Mouse (Mus musculus) gastrocnemius, postnatal 4 days (tissue): ENCODE results near the gene Ppp2r5d. TPM values are rescaled to one million over a fixed set of nuclear protein-coding genes. Genes with fewer than 3 reads are reported as not detected.

Experiments
- DNase-seq, 2 experiments: peaks; one replicate each; pipeline ENCODE4 v3.0.0; 2021 to 2022; ENCODE audit warnings: low spot score in 2 of 2, mixed read lengths in 2 of 2
- long read RNA-seq, 2 experiments: library from polyadenylated mRNA; stranded (forward); transcript quantifications; one replicate each; pipeline ENCODE4 v2.0.0; 2021
- total RNA-seq, 2 experiments: library from RNA; stranded (reverse); gene quantifications; 2 replicates each; pipeline ENCODE4 v1.2.3; 2021

The Ppp2r5d gene
- 10 to 100 TPM; 55.4 to 58.1 TPM for total RNA-seq
- long read RNA-seq, experiment 1, transcript Ppp2r5d-201 (15 exons, 2,926 nt): major isoform, 55 of 84 reads
- long read RNA-seq, experiment 1, partial matches to known transcripts: 17 of 84 reads
- long read RNA-seq, experiment 1, other reads (novel, unspliced or antisense): 11 of 84 reads
- long read RNA-seq, experiment 2, transcript Ppp2r5d-201 (15 exons, 2,926 nt): major isoform, 32 of 78 reads
- long read RNA-seq, experiment 2, partial matches to known transcripts: 27 of 78 reads
- long read RNA-seq, experiment 2, other reads (novel, unspliced or antisense): 15 of 78 reads

DNA sequence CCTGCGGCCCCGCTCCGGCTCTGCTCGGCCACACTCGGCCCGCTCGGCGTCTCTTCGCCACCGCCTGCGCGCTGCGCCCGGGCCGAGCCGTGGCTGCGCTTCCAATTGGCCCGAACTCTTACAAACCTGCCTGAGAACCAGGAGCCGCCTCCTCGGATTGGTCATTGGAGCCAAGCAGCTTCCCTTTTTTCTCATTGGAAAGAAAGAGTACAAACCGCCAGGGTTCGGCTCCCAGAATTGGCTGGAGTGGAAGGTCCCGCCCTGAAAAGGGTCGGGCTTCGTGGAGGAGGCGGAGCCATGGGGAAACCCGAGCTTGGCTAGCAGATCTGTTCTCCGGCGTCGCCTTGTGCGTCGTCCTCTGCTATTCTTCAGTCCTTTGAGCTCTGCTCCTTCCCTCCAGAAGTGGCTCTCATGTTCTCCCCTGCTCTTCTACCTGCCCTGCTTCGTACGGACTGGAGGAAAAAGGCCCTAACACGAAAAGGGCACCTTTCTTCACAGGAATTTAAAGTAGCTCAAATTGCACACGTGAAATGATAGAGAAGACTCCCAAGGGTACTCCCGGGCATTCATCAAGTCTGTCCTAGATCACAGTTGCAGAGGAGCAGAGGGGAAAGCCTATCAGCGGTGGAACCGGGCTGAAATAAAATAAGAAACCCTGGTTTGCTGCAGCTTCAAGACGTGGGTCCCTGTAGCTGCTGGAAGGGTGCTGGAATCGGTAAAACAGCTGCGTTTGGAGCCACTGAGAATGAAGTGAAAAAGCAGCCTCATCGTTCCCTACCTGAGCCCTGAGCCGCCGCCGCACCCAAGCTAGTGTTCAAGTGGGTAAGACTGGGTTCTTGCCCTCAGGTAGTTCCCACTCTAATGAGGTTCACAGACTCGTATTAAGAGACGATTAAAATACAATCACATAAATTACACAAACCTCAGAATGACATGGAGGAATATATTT is at the start of gene Ppp2r5d:
Gene Ppp2r5d, minus strand, starts transcription at position 225 of the 949 bp plus-strand sequence.
- peak; percentile 87 to 94 for DNase-seq

- peak; percentile 97 to 99 for DNase-seq
These were observed 47.1 kb upstream of the Ppp2r5d start, which contains the start of gene Cnpy3 for GRCm38 (mm10) chr17:46751794-46752556. TSS of gene Cnpy3 (minus strand) at chr17:46752214.

GRCm38 (mm10) chr17:46751056-46751793 is 46.3 kb upstream of the Ppp2r5d start:
- no peak for DNase-seq

- DNase-seq: no peak
These were observed 45.7 kb upstream of the Ppp2r5d start for GRCm38 (mm10) chr17:46750580-46750979.

DNA sequence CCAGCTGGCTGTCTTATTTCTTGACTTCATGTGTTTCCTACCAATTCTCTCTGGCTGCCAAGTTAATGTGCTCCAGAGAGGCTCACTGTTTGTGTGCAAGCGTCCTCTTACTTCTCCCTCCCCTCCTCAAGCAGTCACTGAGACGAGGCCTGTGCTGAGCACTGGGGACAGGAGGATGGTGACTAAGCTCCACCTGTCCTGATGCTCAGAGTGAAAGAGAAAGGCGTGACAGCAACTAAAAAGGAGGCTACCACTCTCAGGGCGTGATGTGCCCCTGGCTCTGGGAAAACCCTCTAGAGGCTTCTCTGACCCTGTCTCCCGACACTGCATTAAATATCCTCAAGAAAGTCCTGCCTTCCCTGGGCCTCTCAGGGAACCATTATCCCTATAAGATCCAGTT is 44.4 kb upstream of the Ppp2r5d start:
- no peak for DNase-seq

- DNase-seq: no peak
These were observed 42.9 kb upstream of the Ppp2r5d start for GRCm38 (mm10) chr17:46747806-46748205.

- no peak for DNase-seq
These were observed 42.3 kb upstream of the Ppp2r5d start for GRCm38 (mm10) chr17:46747234-46747633.

DNA sequence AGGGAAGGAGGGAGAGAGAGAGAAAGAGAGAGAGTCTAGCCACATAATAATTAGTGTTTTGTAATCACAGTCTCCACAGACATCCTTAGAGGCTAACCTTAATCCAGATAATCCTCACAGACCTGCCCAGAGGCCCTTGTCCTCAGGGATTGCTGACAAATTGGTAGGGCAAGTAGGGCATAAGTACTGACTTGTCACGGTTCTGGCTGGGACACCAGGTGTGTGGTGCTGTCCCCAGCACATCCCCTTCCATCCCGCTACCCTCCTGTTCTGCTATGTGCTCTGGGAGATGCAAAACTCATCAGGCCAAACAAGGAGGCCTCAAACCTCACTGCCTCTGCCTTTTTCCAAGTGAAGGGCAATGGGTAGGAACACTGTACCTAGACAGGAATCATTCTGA is 40.6 kb upstream of the Ppp2r5d start:
- no peak for DNase-seq

- DNase-seq: no peak
These were observed 38.1 kb upstream of the Ppp2r5d start for GRCm38 (mm10) chr17:46742986-46743385.

DNA sequence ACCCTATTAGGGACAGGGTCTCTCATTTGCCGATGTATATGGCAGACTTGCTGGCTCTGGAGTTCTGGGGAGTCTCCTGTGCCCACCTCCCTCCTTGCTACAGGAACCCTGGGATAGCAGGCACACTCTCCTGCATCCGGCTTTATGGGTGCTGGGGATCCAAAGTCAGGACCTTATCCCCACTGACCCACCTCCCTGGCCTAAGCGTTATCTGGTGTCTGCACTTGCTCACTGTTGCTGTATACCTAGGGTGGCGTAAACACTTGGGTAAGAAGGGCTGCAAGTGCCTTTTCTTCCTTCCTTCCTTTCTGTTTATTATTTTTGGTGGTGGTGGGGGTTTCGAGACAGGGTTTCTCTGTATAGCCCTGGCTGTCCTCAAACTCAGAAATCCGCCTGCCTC is 36.4 kb upstream of the Ppp2r5d start:
- DNase-seq: no peak

- DNase-seq: no peak
These were observed 31.2 kb upstream of the Ppp2r5d start for GRCm38 (mm10) chr17:46736160-46736559.

DNA sequence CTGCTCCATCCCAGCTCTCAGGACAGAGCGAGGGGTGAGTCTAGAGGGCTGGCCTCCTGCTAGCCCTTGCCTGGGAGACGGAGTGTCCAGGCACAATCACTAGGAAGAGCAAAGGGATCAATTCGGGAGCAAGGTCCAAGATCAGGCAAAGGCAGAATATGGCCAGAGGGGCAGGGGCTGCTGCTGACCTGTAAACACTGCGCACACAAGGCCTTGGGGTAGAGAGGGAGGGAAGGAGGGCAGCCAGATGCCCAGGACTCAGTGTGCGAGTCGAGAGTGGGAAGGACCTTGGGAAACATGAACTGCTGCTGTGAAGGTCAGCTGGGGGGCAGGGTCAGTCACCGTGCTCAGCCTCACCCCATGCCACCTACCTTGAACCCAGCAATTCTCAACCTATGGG is 30.4 kb upstream of the Ppp2r5d start:
- DNase-seq: no peak

DNA sequence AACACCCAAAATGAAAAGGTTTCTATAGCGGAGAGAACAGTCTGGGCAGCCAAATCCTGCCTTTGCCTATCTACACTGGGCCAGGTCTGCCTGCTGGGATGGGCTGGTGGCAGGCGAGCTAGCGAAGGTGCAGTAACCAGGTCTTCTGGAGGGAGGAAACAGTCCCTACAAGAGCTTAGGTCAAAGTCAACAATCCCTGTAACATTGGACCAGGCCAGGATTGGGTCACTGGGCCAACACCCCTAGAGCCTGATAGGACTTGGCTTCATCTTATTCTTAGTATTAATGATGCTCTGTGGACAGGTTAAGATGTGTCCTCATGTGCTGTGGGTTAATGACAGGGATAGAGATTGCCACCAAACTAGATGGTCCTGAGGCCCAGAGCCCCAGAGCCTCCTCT is 29.1 kb upstream of the Ppp2r5d start:
- DNase-seq: no peak

GRCm38 (mm10) chr17:46728904-46729318 is 24.0 kb upstream of the Ppp2r5d start, which contains the start of gene Gnmt:
TSS of gene Gnmt (minus strand) at chr17:46729168.
- DNase-seq: no peak

DNA sequence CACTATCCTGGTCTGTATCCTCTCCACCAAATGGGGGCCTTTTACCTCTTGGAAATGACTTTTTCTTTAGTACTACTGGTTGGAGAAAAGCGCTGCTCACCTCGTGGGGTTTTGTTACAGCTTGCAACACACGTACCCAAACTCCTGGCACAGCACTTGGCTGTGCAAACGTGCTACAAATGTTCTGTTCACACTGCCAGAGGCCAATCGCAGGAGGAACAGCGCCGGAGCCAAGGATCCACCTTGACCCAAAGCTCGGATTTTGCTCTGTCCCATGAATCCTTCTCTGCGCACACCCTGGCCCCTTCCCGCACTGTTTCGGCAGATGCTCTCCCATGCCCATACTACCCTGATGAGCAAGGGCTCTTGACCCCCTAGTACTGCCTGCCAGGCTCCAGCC is 23.6 kb upstream of the Ppp2r5d start:
- no peak for DNase-seq

DNA sequence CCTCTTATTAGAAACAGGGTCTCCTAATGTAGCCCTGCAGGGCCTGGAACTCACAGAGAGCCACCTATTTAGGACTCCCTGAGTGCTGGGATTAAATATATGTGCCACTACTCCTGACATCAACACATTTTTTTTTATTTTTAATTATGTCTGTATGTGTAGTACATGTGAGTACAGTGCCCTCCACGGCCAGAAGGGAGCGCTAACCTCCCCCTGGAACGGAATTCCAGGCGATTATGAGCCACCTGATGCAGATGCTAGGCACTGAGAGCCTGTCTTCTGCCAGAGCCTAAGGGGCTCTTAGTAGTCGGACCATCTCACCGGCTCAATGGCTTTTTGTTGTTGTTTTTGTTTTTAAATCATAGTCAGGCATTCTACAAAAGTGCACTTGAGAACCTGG is 23.1 kb upstream of the Ppp2r5d start:
- DNase-seq: no peak

GRCm38 (mm10) chr17:46727271-46727670 is 22.4 kb upstream of the Ppp2r5d start:
- DNase-seq: no peak

DNA sequence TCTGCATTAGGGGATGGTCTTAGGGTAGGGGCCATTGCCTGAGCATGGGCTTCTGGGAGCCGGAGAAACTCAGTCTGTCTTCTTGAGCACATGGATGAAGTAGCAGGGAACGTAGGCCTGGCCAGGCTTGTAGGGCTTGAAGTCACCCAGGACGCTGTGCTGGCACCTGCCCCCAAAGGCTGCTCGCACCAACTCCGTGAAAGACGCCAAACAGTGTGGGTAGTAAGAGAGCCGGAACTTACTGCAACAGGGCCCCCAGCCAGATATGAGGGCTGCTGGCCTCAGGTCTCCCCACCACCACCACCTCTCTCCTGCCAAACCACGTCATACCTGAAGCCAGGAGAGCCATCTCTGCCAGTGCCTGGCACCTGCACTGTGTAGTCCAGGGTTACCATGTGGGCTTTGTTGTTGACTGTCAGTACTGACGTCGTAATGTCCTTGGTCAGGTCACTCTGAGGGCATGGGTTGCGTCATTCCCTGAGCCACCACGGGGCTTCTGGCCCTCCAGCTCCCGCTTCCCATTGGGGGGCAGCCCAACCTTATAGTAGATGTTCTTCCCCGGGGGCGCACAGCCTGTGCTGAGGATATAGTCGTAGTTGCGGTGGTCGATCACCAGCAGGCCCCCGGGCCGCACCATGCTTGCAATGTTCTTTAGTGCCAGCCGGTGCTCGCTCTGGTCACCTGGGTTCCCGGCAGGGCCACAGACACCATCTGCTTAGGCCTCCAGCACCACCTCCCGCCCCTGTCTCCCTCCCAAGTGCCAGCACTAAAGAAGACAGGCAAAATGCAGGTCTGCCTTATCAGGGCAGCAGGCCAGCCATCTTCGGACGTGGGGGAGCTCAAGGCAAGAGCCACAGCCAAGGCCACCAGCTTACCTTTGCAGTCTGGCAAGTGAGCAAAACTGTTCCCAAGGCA is 21.1 kb upstream of the Ppp2r5d start:
- DNase-seq: no peak

DNA sequence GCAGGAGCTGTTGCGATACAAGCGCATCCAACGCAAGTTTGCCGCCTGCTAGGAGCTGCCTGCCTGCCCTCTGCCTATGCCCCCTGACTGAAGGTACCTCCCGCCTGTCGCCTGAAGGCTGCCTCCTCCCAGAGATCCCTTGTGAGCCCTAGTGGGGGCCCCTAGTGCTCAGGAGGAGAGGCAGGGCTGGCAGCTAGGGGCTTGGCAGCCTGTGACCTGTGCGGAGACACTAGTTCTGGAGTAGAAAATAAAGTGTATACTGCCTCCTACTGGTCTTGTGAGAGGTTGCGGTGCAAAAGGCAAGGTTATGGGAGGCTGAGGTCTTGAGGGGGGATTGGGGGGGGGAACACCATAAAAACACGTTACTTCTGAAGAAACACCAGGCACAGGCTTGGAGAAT is 20.4 kb upstream of the Ppp2r5d start:
- no peak for DNase-seq
